Mouse (Mus musculus) naive thymus-derived CD4-positive, alpha-beta T cell, adult 5 months (primary cell): ENCODE measurements around the gene Pdia5. TPM values are rescaled to one million over a fixed set of nuclear protein-coding genes. Genes with fewer than 3 reads are reported as not detected.

Experiments
- polyA plus RNA-seq: library from polyadenylated mRNA; unstranded; fragments of 100-300 nt; shearing (Covaris generic); gene quantifications from one replicate; pipeline ENCODE4 v1.2.1, GENCODE M21; 2017

Pdia5 gene
- polyA plus RNA-seq: not detected

DNA sequence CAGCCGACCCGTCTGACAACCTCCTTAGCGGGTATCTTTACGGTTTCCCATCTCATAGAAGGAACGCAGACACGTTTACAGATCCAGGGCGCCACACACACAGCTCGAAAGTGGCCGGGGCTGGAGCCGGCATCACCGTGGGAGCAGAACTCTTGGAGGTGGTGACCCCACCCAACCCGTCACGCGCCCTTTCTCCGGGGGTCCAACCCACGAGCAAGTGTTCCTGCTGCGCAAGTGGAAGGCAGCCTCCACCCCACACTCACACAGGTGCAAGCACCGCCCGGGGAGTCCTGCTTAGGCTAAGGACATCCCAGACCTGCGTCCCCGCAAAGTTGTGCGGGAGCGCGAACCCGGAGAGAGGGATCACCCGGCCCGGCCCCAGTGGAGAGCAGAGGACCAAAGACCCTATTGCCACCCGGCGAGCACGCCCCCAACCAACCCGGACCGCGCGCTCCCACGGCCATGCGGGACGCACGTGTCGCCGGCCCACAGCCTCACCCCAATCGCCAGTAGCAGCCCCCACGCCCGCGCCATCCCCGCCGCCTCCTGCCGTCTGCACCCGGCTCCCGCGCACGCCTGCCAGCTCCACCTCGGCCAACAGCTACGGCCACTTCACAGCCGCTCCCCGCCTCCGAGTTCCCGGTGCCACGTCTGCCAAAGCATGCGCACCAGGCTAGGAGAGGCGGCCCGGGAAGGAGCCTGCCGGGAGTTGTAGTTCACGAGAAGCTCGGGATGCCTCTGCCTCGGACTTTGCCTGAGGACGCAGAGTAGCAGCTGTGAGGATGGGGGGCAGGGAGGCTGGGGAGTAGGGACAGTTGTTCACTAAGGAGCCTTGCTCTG is at the start of gene Pdia5:
Pdia5 (minus strand) TSS at position 643 of the 840 bp plus-strand sequence.

DNA sequence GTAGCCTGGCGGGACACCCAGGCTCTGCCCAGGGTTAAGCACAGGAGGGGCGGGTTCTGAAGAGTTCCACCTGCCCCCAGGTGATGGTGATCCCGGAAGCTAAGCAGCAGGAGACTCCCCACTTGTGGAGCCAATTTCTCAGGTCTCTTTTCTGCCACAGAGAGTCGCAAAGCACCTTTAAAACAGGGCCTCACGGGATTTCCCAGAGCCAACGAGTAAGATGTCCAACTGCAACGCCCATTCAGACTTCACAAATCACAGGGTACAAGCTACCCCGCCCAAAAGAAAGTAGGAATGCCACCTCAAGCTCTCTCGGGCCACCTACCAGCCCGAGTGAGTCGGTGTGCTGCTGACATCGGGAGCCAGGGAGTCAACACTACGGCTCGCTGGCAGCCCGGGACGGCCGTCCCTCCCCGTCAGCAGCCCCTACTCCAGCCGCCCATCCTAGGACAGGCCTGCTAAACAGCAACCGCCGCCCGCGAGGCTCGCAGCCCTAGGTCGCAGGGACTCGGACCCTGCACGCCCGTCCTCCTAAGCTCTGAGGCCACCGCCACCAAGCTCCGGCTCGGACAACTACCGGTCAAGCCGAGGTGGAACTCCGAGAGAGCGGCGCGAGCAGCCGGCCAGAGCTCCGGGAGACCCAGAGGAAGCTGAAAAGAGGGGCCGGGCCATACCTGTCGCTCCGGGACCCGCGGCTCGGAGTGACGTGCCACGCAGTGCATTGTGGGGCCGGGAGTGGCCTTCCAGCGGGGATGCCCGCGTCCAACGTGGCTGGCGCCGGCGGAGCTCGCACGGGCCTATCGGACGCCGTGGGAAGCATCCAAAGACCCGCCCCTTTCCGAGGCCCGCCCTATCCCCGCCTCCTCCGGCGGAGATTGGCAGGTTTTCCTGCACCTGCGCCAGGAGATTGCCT is 127.3 kb downstream of the Pdia5 start, which contains the start of gene Sec22a:
Sec22a (minus strand) TSS at position 769 of the 913 bp plus-strand sequence.

Other genes starting within 250 kb of the Pdia5 start
- 17.7 TPM for gene Sec22a, start 127.0 kb downstream of the Pdia5 start, polyA plus RNA-seq
- not detected for gene Sema5b, start 50.3 kb upstream of the Pdia5 start, polyA plus RNA-seq